Mouse (Mus musculus) midbrain, embryonic 14.5 days (tissue): ENCODE data around the gene Ern2. TPM values are rescaled to one million over a fixed set of nuclear protein-coding genes. Genes with fewer than 3 reads are reported as not detected.

ENCODE experiments used
- ATAC-seq: fragments of 200-750 bp; cut with Nextera tagmentation; 2 replicates; pipeline ENCODE4 v1.8.0; 2017; ENCODE audit warnings: moderate number of reproducible peaks, moderate library complexity; ENCODE audit not compliant: low FRiP score, low TSS enrichment
- DNase-seq: peaks from one replicate; pipeline ENCODE4 v3.0.0-alpha.2; 2015
- H3K27ac ChIP-seq: fragments of 300-500 bp; sonication (generic); replicated peaks from 2 replicates; pipeline ENCODE4 v1.5.1; 2014; ENCODE audit warnings: mild to moderate bottlenecking, low read depth, low read length, moderate library complexity
- H3K27me3 ChIP-seq: fragments of 300-500 bp; sonication (generic); 2 replicates; pipeline ENCODE4 v1.6.1; 2014; ENCODE audit warnings: low read length, control low read depth, mixed read lengths; ENCODE audit not compliant: control insufficient read depth, insufficient read depth
- H3K36me3 ChIP-seq: fragments of 300-500 bp; sonication (generic); 2 replicates; pipeline ENCODE4 v1.6.1; 2014; ENCODE audit warnings: low read length, control low read depth; ENCODE audit not compliant: control insufficient read depth, insufficient read depth
- H3K4me1 ChIP-seq: fragments of 300-500 bp; sonication (generic); 2 replicates; pipeline ENCODE4 v1.6.1; 2014; ENCODE audit warnings: mild to moderate bottlenecking, antibody characterized with exemption, low read length, control low read depth; ENCODE audit not compliant: control insufficient read depth, insufficient read depth
- H3K4me2 ChIP-seq: fragments of 300-500 bp; sonication (generic); 2 replicates; pipeline ENCODE4 v1.6.1; 2014; ENCODE audit warnings: mild to moderate bottlenecking, low read length, moderate library complexity
- H3K4me3 ChIP-seq: fragments of 300-500 bp; sonication (generic); replicated peaks from 2 replicates; pipeline ENCODE4 v1.5.1; 2014; ENCODE audit warnings: low read depth, low read length
- H3K9ac ChIP-seq: fragments of 300-500 bp; sonication (generic); replicated peaks from 2 replicates; pipeline ENCODE4 v1.6.1; 2014; ENCODE audit warnings: mild to moderate bottlenecking, low read length, moderate library complexity
- H3K9me3 ChIP-seq: fragments of 300-500 bp; sonication (generic); 2 replicates; pipeline ENCODE4 v1.6.1; 2016; ENCODE audit warnings: low read length, control low read depth, mixed read lengths; ENCODE audit not compliant: control insufficient read depth
- WGBS: fragments of 180-500 bp; shearing (Covaris S2); extraction: QIAGEN DNeasy Blood & Tissue Kit; methylation state at CpG from one replicate; pipeline ENCODE4 v1.1.7; 2014; 5-methylcytosine and 5-hydroxymethylcytosine counted together
- polyA plus RNA-seq: library from polyadenylated mRNA; unstranded; fragments of >200 nt; fragmentation: Nextera tagmentation; extraction: Ambion mirVana; gene quantifications from 2 replicates; pipeline ENCODE4 v1.2.1, GENCODE M21; 2014

Gene Ern2
- 1.1 and 1.6 TPM in 2 replicates for polyA plus RNA-seq

- no peaks in the 10 kb centered on the region for H3K4me1 ChIP-seq
- WGBS, result 25% methylated on average over 17 of the region's 17 CpGs
- no peak for ATAC-seq
- H3K9me3 ChIP-seq, result no peaks in the 10 kb centered on the region
- no peaks in the 10 kb centered on the region for H3K27me3 ChIP-seq
- H3K9ac ChIP-seq, result no peak within 1 kb of the TSS; the same call in 1 of the 2 replicates
- H3K4me3 ChIP-seq, result no peak within 1 kb of the TSS
- DNase-seq, result no peak
- peak within 1 kb of the TSS; percentile 32 for H3K4me2 ChIP-seq
- no peak within 1 kb of the TSS for H3K27ac ChIP-seq
- H3K36me3 ChIP-seq, result no peaks in the 10 kb centered on the region
Measured at GRCm38 (mm10) chr7:122186043-122186442, at the start of gene Ern2. TSS of gene Ern2 (minus strand) at chr7:122186207.

- H3K27me3 ChIP-seq, result no peaks in the 10 kb centered on the region
- no peak overlapping the region for H3K4me3 ChIP-seq
- H3K4me2 ChIP-seq, result no peak overlapping the region
- 75% methylated on average over 4 of the region's 4 CpGs for WGBS
- H3K36me3 ChIP-seq, result no peaks in the 10 kb centered on the region
- H3K9ac ChIP-seq, result no peak overlapping the region
- H3K4me1 ChIP-seq, result no peaks in the 10 kb centered on the region
- DNase-seq, result peak; percentile 8
- ATAC-seq, result no peak
- no peak overlapping the region for H3K27ac ChIP-seq
- H3K9me3 ChIP-seq, result no peaks in the 10 kb centered on the region
Measured at GRCm38 (mm10) chr7:122230866-122231265, 44.9 kb upstream of the Ern2 start.

- no peak overlapping the region for H3K9ac ChIP-seq
- no peaks in the 10 kb centered on the region for H3K36me3 ChIP-seq
- 71% methylated on average over 4 of the region's 4 CpGs for WGBS
- no peaks in the 10 kb centered on the region for H3K4me1 ChIP-seq
- H3K27me3 ChIP-seq, result no peaks in the 10 kb centered on the region
- no peak overlapping the region for H3K27ac ChIP-seq
- no peaks in the 10 kb centered on the region for H3K9me3 ChIP-seq
- no peak overlapping the region for H3K4me3 ChIP-seq
- DNase-seq (no peak), ATAC-seq (no peak)
- H3K4me2 ChIP-seq, result no peak overlapping the region
Measured at GRCm38 (mm10) chr7:122229916-122230315, 43.9 kb upstream of the Ern2 start.

- no peaks in the 10 kb centered on the region for H3K4me1 ChIP-seq
- H3K9ac ChIP-seq, result no peak overlapping the region
- 41% methylated on average over 3 of the region's 3 CpGs for WGBS
- DNase-seq (no peak), ATAC-seq (no peak)
- no peak overlapping the region for H3K4me3 ChIP-seq
- H3K27ac ChIP-seq, result no peak overlapping the region
- no peak overlapping the region for H3K4me2 ChIP-seq
- H3K36me3 ChIP-seq, result no peaks in the 10 kb centered on the region
- H3K27me3 ChIP-seq, result no peaks in the 10 kb centered on the region
- no peaks in the 10 kb centered on the region for H3K9me3 ChIP-seq
Measured at GRCm38 (mm10) chr7:122229306-122229705, 43.3 kb upstream of the Ern2 start.

- no peaks in the 10 kb centered on the region for H3K27me3 ChIP-seq
- H3K4me1 ChIP-seq, result no peaks in the 10 kb centered on the region
- H3K27ac ChIP-seq, result no peak overlapping the region
- DNase-seq, result no peak
- H3K9ac ChIP-seq, result no peak overlapping the region
- H3K4me3 ChIP-seq, result no peak overlapping the region
- no peaks in the 10 kb centered on the region for H3K36me3 ChIP-seq
- H3K4me2 ChIP-seq, result no peak overlapping the region
- WGBS, result 83% methylated on average over 4 of the region's 4 CpGs
- H3K9me3 ChIP-seq, result no peaks in the 10 kb centered on the region
- ATAC-seq, result no peak
Measured at GRCm38 (mm10) chr7:122226744-122227143, 40.7 kb upstream of the Ern2 start.

GRCm38 (mm10) chr7:122226020-122226742, 40.2 kb upstream of the Ern2 start:
- Histone ChIP-seq H3K27me3 (no peaks in the 10 kb centered on the region), H3K4me2 (no peak overlapping the region), H3K4me3 (no peak overlapping the region), H3K36me3 (no peaks in the 10 kb centered on the region), H3K4me1 (no peaks in the 10 kb centered on the region), H3K9ac (no peak overlapping the region), H3K9me3 (no peaks in the 10 kb centered on the region), H3K27ac (no peak overlapping the region)
- DNase-seq (no peak), ATAC-seq (no peak)
- WGBS, result 75% methylated on average over 7 of the region's 7 CpGs

GRCm38 (mm10) chr7:122219315-122219801, 33.4 kb upstream of the Ern2 start, which contains the start of gene Chp2:
TSS of gene Chp2 (plus strand) at chr7:122219496.
- no peak within 1 kb of the TSS for H3K27ac ChIP-seq
- ATAC-seq, result no peak
- H3K9me3 ChIP-seq, result peaks cover 5% of the 10 kb centered on the region; the same call in 1 of the 2 replicates
- no peaks in the 10 kb centered on the region for H3K36me3 ChIP-seq
- H3K27me3 ChIP-seq, result no peaks in the 10 kb centered on the region
- peak within 1 kb of the TSS; percentile 41 for H3K4me2 ChIP-seq
- H3K4me1 ChIP-seq, result no peaks in the 10 kb centered on the region
- no peak for DNase-seq
- 0 out of 2 replicates have a peak within 1 kb of the TSS, but pooled peaks have one; percentile 2 for H3K4me3 ChIP-seq
- no peak within 1 kb of the TSS for H3K9ac ChIP-seq
- WGBS, result 33% methylated on average over 20 of the region's 20 CpGs

GRCm38 (mm10) chr7:122208276-122209021, 22.4 kb upstream of the Ern2 start:
- DNase-seq (no peak), ATAC-seq (no peak)
- Histone ChIP-seq H3K9ac (no peak overlapping the region), H3K9me3 (no peaks in the 10 kb centered on the region), H3K4me3 (no peak overlapping the region), H3K4me1 (no peaks in the 10 kb centered on the region), H3K4me2 (no peak overlapping the region), H3K36me3 (no peaks in the 10 kb centered on the region), H3K27me3 (no peaks in the 10 kb centered on the region), H3K27ac (no peak overlapping the region)
- WGBS, result 62% methylated on average over 7 of the region's 7 CpGs
